Comparison of ENCODE assay signal across 9 mouse cellular contexts in the genomic region with DNA sequence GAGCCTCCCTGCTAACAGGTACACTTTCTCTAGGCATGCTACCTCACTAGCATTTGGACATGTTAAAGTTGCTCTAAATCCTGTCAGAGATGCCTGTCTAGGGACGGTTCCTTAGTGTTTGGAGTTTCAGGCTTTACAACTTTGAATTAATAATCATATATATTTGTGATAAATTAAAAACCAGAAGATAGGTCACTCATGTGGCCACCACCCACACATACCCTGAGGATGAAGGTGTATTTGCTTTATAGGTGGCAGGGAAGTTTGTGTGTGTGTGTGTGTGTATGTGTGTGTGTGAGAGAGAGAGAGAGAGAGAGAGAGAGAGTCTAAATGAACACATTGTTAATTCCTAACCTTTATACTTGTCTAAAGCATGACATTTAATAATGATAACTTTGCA.
DNase-seq lines count a peak whose midpoint lies in the region; ATAC-seq lines count a peak whose summit lies in the region.
"Had no signal": no experiment of that assay in that cellular context is flagged by ENCODE, and none has a peak within 500 bp of the region (broad histone marks: within the 10 kb centered on the region; RNA-seq: fewer than 3 reads in every experiment).

No protein-coding gene starts in this region.

- no peaks in the 10 kb centered on the region for H3K27me3 ChIP-seq in lung, embryonic 16.5 days (ENCODE audit: control insufficient read depth, insufficient read depth, low read depth, low read length)
- no peaks in the 10 kb centered on the region for H3K27me3 ChIP-seq in forebrain, embryonic 11.5 days (ENCODE audit: control insufficient read depth, insufficient read depth, low read length)
- no peaks in the 10 kb centered on the region for H3K27me3 ChIP-seq in limb, embryonic 11.5 days (ENCODE audit: control insufficient read depth, insufficient read depth, low read length)
- H3K27me3 ChIP-seq in neural tube, embryonic 15.5 days (replicated peaks) = no peaks in the 10 kb centered on the region

- no peak for ATAC-seq in lung, embryonic 16.5 days (ENCODE audit: low read depth)
- ATAC-seq in forebrain, embryonic 11.5 days (replicated peaks; ENCODE audit: low FRiP score) = no peak
- ATAC-seq in limb, embryonic 11.5 days (ENCODE audit: insufficient number of reproducible peaks, low FRiP score, low TSS enrichment, low read depth) = no peak
- no peak for ATAC-seq in neural tube, embryonic 15.5 days (ENCODE audit: low FRiP score)

- intact Hi-C loops in left cerebral cortex, postnatal 4 days (cut with DNase I) = no loop called here

- H3K36me3 ChIP-seq in lung, embryonic 16.5 days (ENCODE audit: control insufficient read depth, insufficient read depth, low read length) = no peaks in the 10 kb centered on the region
- H3K36me3 ChIP-seq in forebrain, embryonic 11.5 days (ENCODE audit: control insufficient read depth, insufficient read depth, low read length) = no peaks in the 10 kb centered on the region
- H3K36me3 ChIP-seq in limb, embryonic 11.5 days (ENCODE audit: control insufficient read depth, insufficient read depth, low read length) = no peaks in the 10 kb centered on the region
- H3K36me3 ChIP-seq in neural tube, embryonic 15.5 days = no peaks in the 10 kb centered on the region

- no peak for DNase-seq in lung, postnatal 25 days (ENCODE audit: low spot score)
- no peak for DNase-seq in forebrain, embryonic 11.5 days (ENCODE audit: low spot score)
- no peak for DNase-seq in limb, embryonic 11.5 days (ENCODE audit: low spot score)
- no peak for DNase-seq in T-cell, adult 2 months (ENCODE audit: low spot score)
- DNase-seq in cerebellum, postnatal 36 days = no peak
- no peak for DNase-seq in left cerebral cortex, postnatal 4 days
- DNase-seq: adrenal gland, adult 8-10 months had no signal

- H3K9me3 ChIP-seq in lung, embryonic 16.5 days (ENCODE audit: control insufficient read depth, low read length) = no peaks in the 10 kb centered on the region
- no peaks in the 10 kb centered on the region for H3K9me3 ChIP-seq in forebrain, embryonic 11.5 days (ENCODE audit: control insufficient read depth, low read length)
- H3K9me3 ChIP-seq in limb, embryonic 11.5 days (ENCODE audit: control insufficient read depth, low read length) = no peaks in the 10 kb centered on the region
- H3K9me3 ChIP-seq in neural tube, embryonic 15.5 days (replicated peaks) = no peaks in the 10 kb centered on the region

- H3K27ac ChIP-seq in lung, embryonic 16.5 days (ENCODE audit: low read length) = no peak overlapping the region
- no peak overlapping the region for H3K27ac ChIP-seq in forebrain, embryonic 11.5 days (ENCODE audit: low read depth, low read length)
- H3K27ac ChIP-seq in limb, embryonic 11.5 days (replicated peaks; ENCODE audit: low read depth, low read length) = no peak overlapping the region
- H3K27ac ChIP-seq in neural tube, embryonic 15.5 days (replicated peaks) = no peak overlapping the region

- peaks cover 19% of the 10 kb centered on the region; the same call in 1 of the 2 replicates for H3K4me1 ChIP-seq in lung, embryonic 16.5 days (replicated peaks; ENCODE audit: control insufficient read depth, insufficient read depth, low read length)
- H3K4me1 ChIP-seq in forebrain, embryonic 11.5 days (replicated peaks; ENCODE audit: control insufficient read depth, insufficient read depth, low read length) = peaks cover 7% of the 10 kb centered on the region
- H3K4me1 ChIP-seq in limb, embryonic 11.5 days (ENCODE audit: control insufficient read depth, insufficient read depth, low read length) = peaks cover 7% of the 10 kb centered on the region; the same call in 1 of the 2 replicates
- peaks cover 40% of the 10 kb centered on the region for H3K4me1 ChIP-seq in neural tube, embryonic 15.5 days

- H3K4me3 ChIP-seq in lung, embryonic 16.5 days (ENCODE audit: low read length) = peak overlapping the region; percentile 95
- H3K4me3 ChIP-seq in forebrain, embryonic 11.5 days (ENCODE audit: low read depth, low read length) = peak overlapping the region; percentile 73
- peak overlapping the region; percentile 99 for H3K4me3 ChIP-seq in limb, embryonic 11.5 days (ENCODE audit: low read depth, low read length)
- peak overlapping the region; percentile 70 for H3K4me3 ChIP-seq in neural tube, embryonic 15.5 days (replicated peaks)

- H3K4me2 ChIP-seq in lung, embryonic 16.5 days (ENCODE audit: low read depth, low read length) = peak overlapping the region; percentile 96
- peak overlapping the region; percentile 77 for H3K4me2 ChIP-seq in forebrain, embryonic 11.5 days (ENCODE audit: low read depth, low read length, severe bottlenecking)
- H3K4me2 ChIP-seq in limb, embryonic 11.5 days (ENCODE audit: low read depth, severe bottlenecking) = peak overlapping the region; percentile 68
- H3K4me2 ChIP-seq in neural tube, embryonic 15.5 days = peak overlapping the region; percentile 86

- 36% methylated on average over 1 of the region's 1 CpGs for whole genome bisulfite sequencing in lung, embryonic 16.5 days
- WGBS in forebrain, embryonic 11.5 days = 45% methylated on average over 1 of the region's 1 CpGs
- 64% methylated on average over 1 of the region's 1 CpGs for WGBS in limb, embryonic 11.5 days
- 53% methylated on average over 1 of the region's 1 CpGs for WGBS in neural tube, embryonic 15.5 days

- peak overlapping the region; percentile 93 for H3K9ac ChIP-seq in lung, embryonic 16.5 days (ENCODE audit: low read length)
- H3K9ac ChIP-seq in forebrain, embryonic 11.5 days (ENCODE audit: low read length) = peak overlapping the region; percentile 96
- H3K9ac ChIP-seq in limb, embryonic 11.5 days (ENCODE audit: low read length) = peak overlapping the region; percentile 96; the same call in 1 of the 2 replicates
- H3K9ac ChIP-seq in neural tube, embryonic 15.5 days (replicated peaks) = peak overlapping the region; percentile 99
